Mouse (Mus musculus) regulatory T cell (primary cell): ENCODE data around the gene Pecam1.
"Not testable (repeated sequence)": the region's sequence is repeated elsewhere in the genome, so short reads cannot be mapped to it uniquely, and the experiment has no call there.

Experiments
- in situ Hi-C: fragments of 300-600 bp; cut with MboI, MseI; formaldehyde crosslinking; loops from one replicate; pipeline ENCODE4 v1.15.1; 2025; ENCODE audit warnings: high pct_unique_total_duplicates

Pecam1 gene

GRCm38 (mm10) chr11:106634175-106634574, 116.3 kb downstream of the Pecam1 start:
- in situ Hi-C loops: loop anchor here (25.0 kb wide), 1 partner anchor 122 kb away; no protein-coding TSS in a partner anchor

- in situ Hi-C loops: loop anchor here (25.0 kb wide), 1 partner anchor 121 kb away; no protein-coding TSS in a partner anchor
Observed at GRCm38 (mm10) chr11:106633456-106633855, 117.0 kb downstream of the Pecam1 start.

- in situ Hi-C loops: loop anchor here (5.0 to 25.0 kb wide), 3 partner anchors 60 to 210 kb away; no protein-coding TSS in a partner anchor
Observed at GRCm38 (mm10) chr11:106627692-106628091, 122.7 kb downstream of the Pecam1 start.

DNA sequence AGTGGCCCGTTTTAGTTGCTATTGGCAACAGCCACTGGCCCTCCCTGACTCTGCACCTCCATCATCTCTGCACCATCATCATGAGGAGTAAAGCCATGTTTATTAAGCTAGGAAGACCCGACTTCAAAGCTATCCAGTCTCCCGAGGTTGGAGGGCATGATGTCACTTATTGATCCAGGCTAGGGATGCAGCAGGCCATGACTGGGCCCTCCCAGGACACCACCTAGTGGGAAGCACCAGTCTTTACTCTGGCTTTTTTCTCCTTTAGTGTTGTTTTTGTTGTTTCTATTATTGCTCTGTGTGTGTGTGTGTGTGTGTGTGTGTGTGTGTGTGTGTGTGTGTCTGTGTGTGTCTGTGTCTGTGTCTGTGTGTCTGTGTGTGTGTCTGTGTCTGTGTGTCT, 124.9 kb downstream of the Pecam1 start:
- in situ Hi-C loops: loop anchor here (5.0 to 25.0 kb wide), 3 partner anchors 58 to 208 kb away; no protein-coding TSS in a partner anchor

GRCm38 (mm10) chr11:106623629-106624028, 126.8 kb downstream of the Pecam1 start:
- in situ Hi-C loops: no loop called here

DNA sequence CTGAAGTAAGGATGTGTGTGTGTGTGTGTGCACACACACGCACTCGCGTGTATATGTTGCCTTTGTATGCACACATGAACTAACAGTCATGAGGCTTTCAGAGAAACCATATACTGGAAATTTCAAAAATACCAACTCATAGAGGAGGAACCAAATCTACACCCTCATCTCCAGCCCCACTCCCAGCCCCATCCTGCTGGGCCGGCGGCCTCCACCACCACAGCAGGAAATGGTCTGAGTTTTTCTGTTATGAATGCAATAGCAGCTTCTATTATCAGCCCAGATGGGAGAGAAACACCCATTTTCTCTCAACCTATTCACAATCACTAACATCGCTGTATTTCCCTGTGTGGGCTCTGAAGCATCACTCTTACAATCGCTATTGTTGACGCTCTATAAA, 128.4 kb downstream of the Pecam1 start:
- in situ Hi-C loops: no loop called here

- in situ Hi-C loops: not testable (repeated sequence)
Observed at GRCm38 (mm10) chr11:106618768-106619167, 131.7 kb downstream of the Pecam1 start.

DNA sequence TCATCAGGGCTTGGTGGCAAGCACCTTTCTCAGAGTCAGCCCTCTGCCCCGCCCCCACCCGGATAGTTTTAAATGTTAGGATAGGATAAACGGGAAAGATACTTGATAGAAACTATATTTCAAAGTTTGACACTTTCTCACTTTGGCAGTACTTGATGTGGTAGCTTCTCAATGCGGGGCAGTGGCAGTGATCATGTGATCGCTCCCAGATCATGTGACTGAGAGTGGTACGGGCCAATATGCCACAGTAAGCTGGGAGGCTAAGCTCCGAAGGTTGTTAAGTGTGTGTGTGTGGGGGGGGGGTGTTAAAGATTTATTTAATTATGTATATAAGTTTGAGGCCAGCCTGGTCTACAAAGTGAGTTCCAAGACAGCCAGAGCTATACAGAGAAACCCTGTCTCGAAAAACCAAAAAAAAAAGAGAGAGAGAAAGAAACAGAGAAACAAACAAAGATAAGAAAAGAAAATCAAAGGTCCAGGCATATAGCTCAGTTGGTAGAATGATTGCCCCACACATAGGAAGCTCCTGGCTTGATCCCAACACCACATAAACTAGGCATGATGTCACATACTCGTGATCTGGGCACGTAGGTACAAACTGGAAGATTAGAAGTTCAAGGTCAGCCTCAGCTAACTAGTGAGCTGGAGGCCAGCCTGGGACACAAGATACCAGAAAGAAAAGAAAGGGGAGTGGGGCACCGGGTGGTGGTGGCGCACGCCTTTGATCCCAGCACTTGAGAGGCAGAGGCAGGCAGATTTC, 132.4 kb downstream of the Pecam1 start:
- in situ Hi-C loops: no loop called here

- in situ Hi-C loops: no loop called here
Observed at GRCm38 (mm10) chr11:106615561-106615960, 134.9 kb downstream of the Pecam1 start.

DNA sequence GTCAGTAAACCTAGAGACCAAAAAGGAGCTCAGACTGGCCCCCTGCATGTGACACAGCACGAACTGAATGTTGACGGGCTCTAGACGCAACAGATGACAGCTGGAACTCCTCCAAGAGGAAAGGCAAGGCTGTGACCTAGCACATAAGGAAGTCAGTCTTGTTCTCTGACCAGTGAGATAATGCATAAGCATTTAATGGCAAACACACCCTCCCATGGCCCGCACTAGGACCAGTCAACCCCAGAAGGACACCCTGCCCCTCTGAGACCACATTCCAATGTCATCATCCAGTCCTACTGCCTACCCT, 136.1 kb downstream of the Pecam1 start:
- in situ Hi-C loops: no loop called here

DNA sequence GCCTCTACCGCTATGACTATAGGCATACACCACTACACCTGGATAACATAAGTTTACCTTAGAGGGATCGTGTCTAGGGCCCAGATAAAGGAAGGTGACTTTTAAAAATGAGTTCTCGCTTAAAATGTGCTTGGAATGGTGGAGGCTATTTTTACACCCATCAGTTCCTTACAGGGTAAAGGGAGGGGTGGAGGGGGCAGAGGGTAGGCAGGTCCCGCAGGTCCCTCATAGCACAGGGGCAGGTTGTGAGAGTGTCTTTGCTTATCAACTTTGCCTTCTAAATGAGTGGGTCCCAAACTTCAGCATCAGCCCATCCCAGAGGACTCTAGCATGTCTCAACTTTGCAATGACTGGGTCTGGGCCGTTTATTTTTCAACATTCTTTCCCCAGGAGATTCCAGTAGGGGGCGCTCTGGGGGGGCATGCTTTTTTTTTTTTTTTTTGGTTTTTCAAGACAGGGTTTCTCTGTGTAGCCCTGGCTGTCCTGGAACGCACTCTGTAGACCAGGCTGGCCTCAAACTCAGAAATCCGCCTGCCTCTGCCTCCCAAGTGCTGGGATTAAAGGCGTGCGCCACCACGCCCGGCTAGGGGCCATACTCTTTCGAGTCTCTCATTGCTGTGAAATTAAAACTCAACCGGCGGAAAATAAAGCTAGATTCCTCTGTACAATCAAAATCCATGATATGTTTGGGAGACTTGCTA, 136.6 kb downstream of the Pecam1 start:
- in situ Hi-C loops: no loop called here

- in situ Hi-C loops: no loop called here
Observed at GRCm38 (mm10) chr11:106612961-106613637, 137.3 kb downstream of the Pecam1 start, which contains the start of gene Tex2. Tex2 (minus strand) TSS chr11:106613423.

GRCm38 (mm10) chr11:106612209-106612960, 138.0 kb downstream of the Pecam1 start:
- in situ Hi-C loops: no loop called here

DNA sequence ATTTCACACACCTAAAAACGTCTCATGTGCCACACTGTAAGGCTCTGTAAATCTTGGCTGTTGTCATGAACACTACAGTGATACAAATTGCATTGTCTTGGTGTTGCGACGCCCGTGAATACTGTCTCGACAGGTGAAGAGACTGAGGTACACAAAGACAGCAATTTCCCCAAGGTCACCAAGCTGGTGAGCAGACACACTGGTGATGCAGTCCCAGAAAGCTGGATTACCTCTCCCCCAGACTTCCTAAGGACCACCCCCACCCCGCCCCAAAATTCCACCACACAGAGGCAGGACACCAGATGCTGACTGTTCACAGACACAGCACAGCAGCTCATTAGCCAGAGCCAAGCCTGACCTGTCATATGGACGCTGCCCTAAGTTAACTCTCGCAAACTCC, 140.7 kb downstream of the Pecam1 start:
- in situ Hi-C loops: no loop called here

- in situ Hi-C loops: no loop called here
Observed at GRCm38 (mm10) chr11:106607316-106607715, 143.1 kb downstream of the Pecam1 start.

- in situ Hi-C loops: no loop called here
Observed at GRCm38 (mm10) chr11:106606042-106606441, 144.4 kb downstream of the Pecam1 start.
